Mouse (Mus musculus): ENCODE measurements around the gene Coq8b.
"Not testable (repeated sequence)": the region's sequence is repeated elsewhere in the genome, so short reads cannot be mapped to it uniquely, and the experiment has no call there.

Coq8b gene

DNA sequence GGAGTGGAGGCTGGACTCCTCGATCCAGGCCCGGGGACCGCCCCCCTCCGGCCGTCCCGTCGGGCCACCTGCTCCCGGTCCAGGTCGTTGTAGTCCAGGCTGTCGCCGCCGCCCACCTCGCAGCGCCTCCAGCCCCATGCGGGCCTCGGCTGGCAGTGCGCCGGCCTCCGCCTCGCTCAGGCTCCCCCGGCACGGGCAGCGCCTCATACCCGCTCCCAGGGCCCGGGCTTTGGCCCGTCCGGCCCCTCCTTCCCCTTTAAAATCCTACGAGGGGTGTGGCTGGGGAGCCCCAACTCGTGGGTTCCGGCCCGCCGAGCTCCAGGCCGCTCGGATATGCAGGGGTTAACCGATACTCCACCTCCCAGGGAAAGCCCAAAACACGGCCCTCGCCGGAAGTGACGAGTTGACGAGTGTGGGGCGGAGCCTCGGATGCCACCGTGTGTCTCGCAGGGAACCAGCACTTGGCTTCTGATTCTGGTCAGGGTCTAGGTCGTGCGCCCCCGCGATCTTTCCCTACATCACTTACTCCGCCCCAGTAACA lies 4.5 kb upstream of the Coq8b start, which contains the start of gene Itpkc:
Itpkc (minus strand) TSS at position 381 of the 541 bp plus-strand sequence.
- CTCF ChIA-PET: no interaction called here

DNA sequence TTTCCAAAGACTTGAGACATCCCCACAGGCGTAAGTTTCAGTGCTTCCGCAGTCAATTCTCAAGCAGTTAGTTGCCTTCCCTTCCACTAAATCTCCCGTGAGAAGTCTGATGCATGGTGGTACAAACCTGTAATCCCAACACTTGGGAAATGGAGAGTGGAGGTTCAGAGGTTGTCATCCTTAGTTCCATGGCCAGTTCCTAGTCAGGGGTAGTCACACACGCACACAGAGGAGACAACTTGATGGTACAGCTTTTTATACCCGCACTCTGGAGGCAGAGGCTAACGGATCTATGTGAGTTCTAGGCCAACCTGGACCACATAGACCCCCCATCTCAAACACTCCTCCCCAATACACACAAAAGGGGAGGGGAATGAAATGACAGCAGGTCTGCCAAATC lies 4.0 kb upstream of the Coq8b start:
- CTCF ChIA-PET: no interaction called here

DNA sequence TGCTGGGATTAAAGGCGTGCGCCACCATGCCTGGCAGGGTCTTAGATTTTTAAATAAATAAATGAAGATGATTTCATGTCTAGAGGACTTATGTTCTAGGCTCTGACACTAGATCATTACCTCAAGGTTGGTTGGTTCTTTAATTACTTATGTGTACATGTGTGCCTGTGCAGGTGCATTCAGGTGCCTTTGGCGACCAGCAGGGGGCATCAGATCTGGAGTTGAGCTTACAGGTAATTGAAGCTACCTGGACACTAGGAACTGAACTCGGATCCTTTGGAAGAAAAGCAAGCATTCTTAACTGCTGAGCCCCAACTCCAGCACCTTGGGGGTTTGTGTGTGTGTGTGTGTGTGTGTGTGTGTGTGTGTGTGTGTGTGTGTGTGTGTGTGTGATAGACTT lies 2.0 kb upstream of the Coq8b start:
- CTCF ChIA-PET: interaction anchor here (0.6 kb wide), 1 partner anchor 136 kb away, joined by 7 read pairs; no protein-coding TSS in a partner anchor

DNA sequence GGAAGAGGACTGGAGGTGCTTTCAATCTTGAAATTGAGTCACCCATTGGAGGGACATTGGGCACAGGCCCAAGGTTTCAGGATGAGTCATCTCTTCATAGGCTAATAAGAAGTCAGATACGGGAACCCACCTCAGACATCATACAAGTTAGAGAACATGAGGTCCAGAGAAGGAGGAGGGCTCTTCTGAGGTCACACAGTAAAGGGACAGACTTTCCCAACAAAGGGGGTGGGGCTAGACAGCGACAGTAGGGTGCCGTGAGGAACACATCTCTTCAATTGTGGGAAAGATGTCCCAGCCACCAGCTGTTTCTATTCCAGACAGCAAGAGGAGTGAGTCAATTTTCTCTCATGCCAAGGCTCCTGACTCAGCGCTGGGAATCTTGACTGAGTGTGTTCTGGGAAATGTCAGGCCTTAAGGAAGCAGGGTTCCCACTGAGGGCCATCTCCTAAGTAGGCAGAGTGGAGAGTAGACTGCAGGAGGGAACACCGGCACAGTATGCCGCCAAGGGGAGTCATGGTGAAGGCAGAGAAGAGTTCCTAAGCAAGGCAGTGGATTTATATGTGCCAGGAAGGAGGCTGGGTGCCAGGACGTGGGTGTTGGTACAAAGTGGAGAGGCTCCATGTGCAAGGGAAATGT lies 1.0 kb upstream of the Coq8b start:
- CTCF ChIA-PET: interaction anchor here (0.6 kb wide), 1 partner anchor 135 kb away, joined by 7 read pairs; no protein-coding TSS in a partner anchor

DNA sequence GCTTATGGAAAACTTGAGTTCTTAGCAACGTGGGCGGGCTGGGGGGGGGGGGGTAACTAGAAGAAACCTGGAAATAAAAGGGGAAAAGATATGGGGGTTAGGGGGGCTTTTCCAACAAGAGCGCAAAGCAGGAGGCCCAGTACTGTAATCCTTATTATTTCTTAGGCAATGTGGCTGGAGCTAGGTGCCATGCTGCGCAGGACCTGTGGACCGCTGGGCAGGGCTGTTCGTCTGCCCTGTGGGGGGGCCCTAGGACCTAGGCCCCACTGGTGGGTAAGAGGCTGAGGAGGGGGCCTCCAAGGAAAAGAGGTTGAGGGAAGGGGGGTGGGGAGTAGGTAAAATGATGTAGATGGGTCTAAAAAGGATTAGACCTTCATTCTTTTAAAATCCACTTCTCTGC lies 477 bp downstream of the Coq8b start:
- CTCF ChIA-PET: interaction anchor here (0.9 kb wide), 1 partner anchor 1753 kb away, joined by 9 read pairs; no protein-coding TSS in a partner anchor

DNA sequence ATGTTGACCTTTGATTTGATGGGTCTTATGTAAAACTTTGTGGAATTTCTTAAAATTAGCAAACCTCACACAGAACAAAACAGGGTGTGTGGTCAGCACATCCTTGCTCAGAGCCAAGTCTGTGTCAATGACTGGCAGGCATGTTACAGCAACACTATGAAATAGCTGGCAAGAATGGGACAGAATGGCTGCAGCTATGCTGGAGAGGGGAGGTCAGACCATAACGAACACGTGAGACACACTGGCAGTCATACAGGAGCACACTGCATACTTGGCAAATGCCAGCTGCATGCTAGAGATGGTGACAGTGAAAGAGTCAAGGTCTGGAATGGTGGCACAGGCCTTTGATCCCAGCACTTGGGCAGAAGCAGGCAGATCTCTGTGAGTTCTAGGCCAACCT lies 2.9 kb downstream of the Coq8b start:
- CTCF ChIA-PET: no interaction called here

DNA sequence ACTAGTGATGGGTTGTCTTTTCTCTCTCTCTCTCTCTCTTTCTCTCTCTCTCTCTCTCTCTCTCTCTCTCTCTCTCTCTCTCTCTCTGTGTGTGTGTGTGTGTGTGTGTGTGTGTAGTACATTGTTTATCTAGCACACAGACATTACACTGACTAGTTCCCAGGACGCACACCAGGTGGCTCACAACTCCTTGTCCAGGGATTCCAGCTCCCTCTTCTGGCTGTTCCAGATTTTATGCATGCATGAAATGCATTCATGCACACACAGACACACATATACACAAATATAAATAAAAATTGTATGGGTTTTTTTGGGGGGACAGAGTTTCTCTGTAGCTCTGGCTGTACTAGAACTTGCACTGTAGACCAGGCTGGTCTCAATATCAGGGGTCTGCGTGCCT lies 4.7 kb downstream of the Coq8b start:
- CTCF ChIA-PET: interaction anchor here (0.6 kb wide), 1 partner anchor 13 kb away, joined by 4 read pairs; no protein-coding TSS in a partner anchor

DNA sequence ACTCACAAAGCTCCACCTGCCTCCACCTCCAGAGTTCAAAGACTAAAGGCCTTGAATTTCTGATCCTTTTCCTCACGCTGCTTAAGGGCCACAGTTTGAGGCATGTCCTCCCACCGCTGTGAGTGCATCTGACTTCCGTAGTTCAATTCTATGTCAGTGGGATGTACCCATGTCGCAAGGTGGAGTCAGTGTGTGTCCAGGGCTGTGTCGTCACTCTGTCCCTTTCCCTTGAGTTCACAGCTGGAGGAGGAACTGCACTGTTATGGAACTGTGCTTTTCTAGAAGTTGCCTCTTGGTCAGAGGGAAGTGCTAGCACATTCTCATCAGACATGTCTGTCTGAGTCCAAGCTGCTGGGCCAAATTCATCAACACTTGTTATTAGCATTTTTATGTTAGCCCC lies 5.7 kb downstream of the Coq8b start:
- CTCF ChIA-PET: interaction anchor here (0.5 kb wide), 1 partner anchor 94 kb away, joined by 4 read pairs; no protein-coding TSS in a partner anchor

DNA sequence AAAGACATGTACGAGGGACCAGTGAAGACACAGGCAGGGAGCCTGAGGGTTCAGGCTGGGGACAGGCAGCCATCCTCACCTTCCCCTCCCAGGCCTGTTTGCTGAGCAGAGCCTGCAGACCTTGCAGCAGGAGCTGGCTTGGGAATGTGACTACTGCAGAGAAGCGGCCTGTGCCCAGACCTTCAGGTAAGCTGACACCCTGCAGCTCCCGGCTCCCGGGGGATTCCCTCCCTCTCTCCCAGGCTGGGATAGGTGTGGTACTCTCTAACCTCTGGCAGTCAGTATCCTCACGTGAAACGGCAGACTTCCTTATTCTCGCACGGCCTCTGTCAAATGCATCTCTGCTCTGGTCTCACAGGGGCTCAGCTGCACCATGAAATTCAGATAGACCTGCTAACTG lies 10.4 kb downstream of the Coq8b start:
- CTCF ChIA-PET: no interaction called here

DNA sequence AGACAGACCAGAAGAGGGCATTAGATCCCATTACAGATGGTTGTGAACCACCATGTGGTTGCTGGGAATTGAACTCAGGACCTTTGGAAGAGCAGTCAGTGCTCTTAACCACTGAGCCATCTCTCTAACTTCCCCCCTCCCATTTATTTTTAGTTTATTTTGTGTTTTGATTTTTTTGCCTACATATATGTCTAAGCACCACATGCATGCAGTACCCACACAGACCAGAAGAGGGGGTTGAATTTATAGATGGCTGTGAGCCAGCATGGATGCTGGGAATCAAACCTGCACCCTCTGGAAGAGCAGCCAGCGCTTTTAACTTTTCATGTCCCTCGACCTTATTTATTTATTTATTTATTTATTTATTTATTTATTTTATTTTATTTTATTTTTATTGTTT lies 11.3 kb downstream of the Coq8b start:
- CTCF ChIA-PET: not testable (repeated sequence)

DNA sequence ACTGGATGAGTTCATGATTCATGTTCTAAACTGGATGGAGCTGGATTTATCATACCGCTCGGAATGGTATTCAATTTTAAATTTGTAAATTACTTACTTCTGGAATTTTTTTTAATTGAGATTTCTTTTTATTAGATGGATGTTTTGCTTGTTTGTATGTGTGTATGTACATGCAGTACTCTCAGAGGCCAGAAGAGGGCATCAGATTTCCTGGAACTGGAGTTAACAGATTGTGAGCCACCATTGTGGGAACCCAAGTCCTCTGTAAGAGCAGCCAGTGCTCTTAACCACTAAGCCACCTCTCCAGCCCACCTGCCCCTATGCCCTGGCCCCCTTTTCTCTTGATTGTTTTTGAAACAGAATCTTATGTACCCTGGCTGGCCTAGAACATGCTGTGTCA lies 16.3 kb downstream of the Coq8b start:
- CTCF ChIA-PET: interaction anchor here (1.3 kb wide), 1 partner anchor 46 kb away, joined by 4 read pairs; no protein-coding TSS in a partner anchor

DNA sequence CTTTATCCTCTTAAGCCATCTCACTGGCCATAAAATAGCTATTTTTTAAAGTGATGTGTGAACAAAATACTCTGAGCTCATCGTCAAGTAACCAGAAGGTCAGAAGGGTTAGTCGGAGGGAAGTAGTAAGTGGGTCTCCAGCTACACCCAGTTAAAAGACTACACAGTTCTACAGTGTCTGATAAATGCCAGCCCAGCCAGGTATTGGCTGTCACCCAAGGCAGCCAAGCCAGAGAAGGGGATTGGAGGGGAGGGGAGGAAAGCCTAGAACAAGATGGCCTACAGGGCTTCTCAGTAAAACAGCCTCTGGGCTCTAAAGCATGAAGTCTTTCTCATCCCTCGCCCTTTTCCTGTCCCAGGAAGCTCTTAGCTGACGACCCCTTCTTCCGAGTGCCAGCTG lies 17.1 kb downstream of the Coq8b start:
- CTCF ChIA-PET: interaction anchor here (0.6 to 1.3 kb wide), 2 partner anchors 46 to 538 kb away, joined by 3 to 4 read pairs; no protein-coding TSS in a partner anchor

DNA sequence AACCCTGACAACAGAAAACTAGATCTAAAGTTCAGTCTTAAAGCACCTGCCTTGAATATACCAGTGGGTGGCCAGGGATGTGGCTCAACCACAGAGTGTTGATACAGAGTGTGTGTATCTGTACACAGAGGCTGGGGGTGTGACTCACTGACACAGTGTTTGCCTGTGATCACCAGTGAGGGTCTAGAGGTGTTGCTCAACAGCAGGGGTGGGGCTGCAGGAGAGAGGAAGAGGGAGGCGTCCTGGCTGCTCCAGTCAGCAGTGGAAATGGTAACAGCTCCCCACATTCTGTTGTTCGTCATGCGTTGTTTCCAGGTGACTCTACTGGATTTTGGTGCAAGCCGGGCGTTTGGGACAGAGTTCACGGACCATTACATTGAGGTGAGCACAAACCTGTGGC lies 19.1 kb downstream of the Coq8b start:
- CTCF ChIA-PET: no interaction called here

DNA sequence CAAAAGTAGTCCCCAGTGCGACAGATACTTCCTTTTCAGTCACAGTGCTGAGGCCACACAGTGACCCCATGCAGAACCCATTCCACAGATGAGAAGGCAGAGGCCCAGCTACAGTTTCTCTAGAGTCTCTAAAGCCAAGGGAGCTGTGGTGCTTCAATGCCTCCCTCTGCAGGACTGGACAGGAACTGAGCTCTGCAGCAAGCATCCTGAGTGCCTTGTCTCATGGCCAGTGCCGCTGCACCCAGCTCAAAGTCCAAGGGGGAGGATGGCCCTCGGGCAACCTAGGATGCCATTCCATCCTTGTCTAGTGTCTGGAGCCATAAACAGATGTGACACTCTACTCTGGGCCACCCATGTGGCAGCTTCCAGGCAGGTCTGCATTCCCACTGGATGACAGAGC lies 22.9 kb downstream of the Coq8b start:
- CTCF ChIA-PET: no interaction called here

DNA sequence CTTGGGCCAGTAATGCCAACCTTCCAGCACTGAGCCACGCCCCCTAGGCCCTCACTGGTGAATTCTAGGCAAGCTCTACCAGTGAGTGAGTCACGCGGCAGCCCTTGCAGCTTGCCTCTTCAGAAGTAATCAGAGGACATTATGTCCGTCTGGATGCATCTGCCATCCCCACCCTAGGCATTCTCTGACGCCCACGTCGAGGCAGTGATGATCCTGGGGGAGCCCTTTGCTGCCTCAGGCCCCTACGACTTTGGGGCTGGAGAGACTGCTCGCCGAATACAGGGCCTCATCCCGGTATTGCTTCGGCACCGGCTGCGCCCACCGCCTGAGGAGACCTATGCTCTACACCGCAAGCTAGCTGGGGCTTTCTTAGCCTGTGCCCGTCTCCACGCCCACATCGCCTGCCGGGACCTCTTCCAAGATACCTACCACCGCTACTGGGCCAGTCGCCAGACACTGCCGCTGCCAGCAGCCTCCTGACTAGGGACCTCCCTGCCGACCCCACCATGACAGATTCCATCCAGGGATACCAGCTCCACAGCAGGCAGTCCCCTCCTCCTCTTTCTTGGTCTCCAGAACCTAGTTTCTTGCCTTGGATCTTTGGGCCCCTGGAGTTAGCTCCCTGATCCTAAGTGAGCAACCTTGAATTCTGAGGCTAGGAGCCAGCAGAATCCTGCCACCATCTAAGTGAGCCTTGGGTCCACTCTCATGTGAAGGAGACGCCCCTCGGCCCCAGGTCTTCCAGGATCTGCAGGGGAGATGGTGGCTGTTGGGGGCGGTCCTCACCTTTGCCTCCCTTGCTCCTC lies 24.4 kb downstream of the Coq8b start:
- CTCF ChIA-PET: no interaction called here

DNA sequence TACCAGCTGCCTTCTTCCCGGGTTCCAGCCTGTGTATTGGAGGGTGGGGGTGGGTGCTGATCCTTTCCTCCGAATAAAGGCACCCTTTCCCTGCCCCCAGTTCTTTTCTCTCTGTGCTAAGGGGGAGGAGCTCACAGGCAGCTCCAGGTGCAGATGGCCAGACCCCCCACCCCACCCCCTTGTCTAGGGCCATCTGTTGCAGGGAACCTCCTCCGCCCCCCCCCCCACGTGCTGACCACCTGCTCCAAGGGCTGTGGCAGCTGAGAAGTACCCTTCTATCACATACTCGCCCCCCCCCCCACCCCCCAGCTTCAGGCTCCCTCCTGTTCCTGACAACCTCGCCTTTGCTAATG lies 25.0 kb downstream of the Coq8b start:
- CTCF ChIA-PET: interaction anchor here (0.6 kb wide), 1 partner anchor 234 kb away, joined by 3 read pairs; no protein-coding TSS in a partner anchor

DNA sequence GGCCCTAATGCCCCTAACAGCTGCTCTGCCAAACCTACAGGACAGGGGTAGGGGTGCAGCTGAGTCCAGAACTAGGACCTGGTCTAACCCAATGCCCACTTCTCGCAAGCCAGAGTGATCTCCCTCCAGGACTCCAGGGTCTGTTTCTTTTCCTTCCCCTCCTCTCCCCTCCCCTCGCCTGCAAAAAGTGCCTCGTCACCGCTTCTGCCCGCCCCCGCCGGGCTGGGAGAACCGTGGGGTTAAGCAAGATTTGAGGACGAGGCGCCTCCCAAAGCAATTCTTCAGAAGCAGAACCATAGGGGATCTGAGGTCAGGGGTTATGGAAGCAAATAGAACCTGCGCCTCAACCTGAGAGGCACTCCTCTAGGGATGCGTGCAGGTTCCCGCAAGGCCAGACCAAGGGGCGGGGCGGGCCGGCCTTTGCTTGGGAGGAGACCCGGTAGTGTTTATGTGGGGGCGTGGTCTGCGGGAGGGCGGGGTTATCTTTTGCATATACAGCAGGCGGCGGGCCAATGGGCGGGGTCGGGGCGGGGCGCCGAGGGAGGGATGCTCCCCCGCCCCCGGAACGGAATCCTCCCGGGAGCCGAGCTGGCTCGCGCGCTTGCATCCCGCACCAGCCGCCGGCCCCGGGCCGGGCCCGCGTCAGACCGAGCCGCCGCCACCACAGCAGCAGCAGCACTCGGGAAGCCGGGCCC lies 25.5 kb downstream of the Coq8b start, which contains the start of gene Numbl:
Numbl (plus strand) TSS at position 229 of the 695 bp plus-strand sequence.
- CTCF ChIA-PET: interaction anchor here (0.6 kb wide), 1 partner anchor 233 kb away, joined by 3 read pairs; no protein-coding TSS in a partner anchor

DNA sequence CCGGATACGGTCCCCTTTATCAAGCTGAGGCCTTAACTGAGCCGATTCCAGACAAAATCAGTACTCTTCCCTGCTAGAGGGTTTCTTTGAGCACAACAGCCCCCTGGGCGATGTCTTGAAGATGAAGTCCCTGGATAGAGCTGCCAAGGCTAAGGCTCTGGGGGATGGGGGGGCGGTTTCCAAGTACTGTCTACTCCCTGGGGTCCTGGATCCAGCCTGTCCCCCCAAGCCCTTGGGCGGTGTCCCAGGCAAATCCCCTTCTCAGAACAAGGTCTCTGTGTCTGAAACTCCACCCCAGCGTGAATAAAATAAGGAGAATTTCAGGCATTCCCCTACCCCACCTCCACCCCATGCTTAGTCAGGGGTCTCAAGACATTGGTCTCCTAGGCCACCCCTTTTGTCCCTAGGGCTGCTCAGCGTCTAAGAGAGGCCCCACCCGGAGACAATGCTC lies 26.5 kb downstream of the Coq8b start:
- CTCF ChIA-PET: interaction anchor here (0.6 kb wide), 1 partner anchor 1987 kb away, joined by 4 read pairs; no protein-coding TSS in a partner anchor

DNA sequence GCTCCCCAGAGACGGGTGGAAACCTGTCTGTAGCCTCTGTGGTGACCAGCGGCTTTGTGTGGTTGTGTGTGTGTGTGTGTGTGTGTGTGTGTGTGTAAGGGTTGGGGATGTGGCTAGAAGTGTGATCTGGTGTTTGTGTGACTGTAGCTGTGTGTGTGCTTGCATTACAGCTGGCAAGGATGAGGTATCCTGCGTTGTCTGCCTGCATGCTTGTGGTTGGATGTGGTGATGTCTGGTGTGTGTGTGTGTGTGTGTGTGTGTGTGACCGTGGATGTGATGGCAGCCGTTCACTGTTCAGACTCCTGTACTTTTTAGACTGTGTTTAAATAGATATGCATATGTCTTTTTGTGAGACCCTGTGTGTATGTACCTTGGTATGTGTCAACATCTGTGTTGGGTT lies 26.9 kb downstream of the Coq8b start:
- CTCF ChIA-PET: interaction anchor here (0.6 kb wide), 1 partner anchor 1987 kb away, joined by 4 read pairs; no protein-coding TSS in a partner anchor

DNA sequence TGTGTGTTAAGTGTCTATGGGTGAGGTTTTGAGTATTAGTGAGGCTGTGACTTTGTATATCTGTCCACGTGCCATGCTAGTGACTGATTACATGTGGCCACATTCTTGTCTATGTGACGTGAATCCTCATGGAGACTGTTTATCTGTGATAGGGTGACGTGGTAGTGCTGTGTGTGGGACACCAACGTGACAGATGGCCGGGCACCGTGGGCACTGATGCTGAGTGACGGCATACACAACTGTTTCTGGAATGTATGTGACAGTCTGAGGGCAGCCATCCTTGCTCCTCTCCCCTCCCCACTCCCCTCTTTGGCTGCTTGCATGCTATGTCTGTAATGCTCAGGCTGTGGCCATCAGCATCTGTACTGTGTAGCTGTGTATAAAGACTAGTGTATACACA lies 28.0 kb downstream of the Coq8b start:
- CTCF ChIA-PET: interaction anchor here (1.0 kb wide), 1 partner anchor 22 kb away, joined by 3 read pairs; no protein-coding TSS in a partner anchor

DNA sequence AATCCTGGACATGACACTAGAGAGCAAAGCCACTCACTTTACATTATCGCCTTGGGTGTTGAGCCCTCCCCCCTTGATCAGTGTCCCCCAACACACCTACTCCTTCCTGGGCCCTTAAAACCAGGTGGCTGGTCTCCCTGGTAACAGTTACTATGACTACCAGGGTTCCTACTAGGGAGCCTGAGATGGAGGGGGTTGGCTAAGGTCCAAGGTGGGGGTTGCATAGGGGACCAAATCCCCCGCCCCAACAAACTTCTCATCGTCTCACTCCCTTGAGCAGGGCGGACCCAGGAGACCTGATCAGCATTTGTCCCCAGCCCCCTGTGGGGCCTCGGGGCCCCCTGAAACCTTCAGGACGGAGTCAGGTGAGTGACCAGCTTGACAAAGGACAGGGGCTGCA lies 29.1 kb downstream of the Coq8b start:
- CTCF ChIA-PET: interaction anchor here (1.0 kb wide), 1 partner anchor 21 kb away, joined by 3 read pairs; no protein-coding TSS in a partner anchor
